Mouse (Mus musculus) stomach, postnatal 0 days (tissue): ENCODE results near the gene Rtl5.

Experiments used
- CTCF ChIP-seq: IDR thresholded peaks from 2 replicates; pipeline ENCODE4 v1.5.1; 2016; ENCODE audit warnings: antibody characterized with exemption, low read depth, mild to moderate bottlenecking, moderate library complexity
- EP300 ChIP-seq: optimal IDR thresholded peaks from 2 replicates; pipeline ENCODE3; 2016; ENCODE audit warnings: antibody characterized with exemption

DNA sequence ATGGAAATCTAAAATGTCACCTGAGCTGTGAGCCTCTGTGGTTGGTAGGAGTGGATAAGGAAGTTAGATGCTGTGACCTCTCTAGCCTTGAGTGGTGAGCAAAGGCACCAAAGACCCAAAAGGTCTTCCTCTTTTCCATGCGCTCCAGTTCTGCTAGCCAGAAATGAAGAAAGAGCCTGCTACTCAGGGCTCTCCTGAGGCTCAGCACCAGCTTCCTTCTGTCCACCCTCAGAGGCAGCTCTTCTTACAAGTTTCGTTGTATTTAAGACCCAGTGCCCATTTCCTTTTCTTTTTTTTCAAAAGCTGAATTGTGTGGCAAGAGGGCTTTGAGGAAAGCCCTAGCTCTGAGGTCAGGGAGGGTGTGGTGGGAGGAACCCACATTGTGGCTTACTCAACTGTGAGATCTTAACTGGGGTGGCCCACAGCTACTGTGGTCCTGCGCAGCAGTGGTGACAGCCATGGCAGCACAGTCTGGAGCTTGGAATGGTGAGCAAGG lies 34.2 kb downstream of the Rtl5 start:
- TF ChIP-seq CTCF (no peak), EP300 (no peak)
